Mouse (Mus musculus): ENCODE measurements around the gene Shq1.

The Shq1 gene

DNA sequence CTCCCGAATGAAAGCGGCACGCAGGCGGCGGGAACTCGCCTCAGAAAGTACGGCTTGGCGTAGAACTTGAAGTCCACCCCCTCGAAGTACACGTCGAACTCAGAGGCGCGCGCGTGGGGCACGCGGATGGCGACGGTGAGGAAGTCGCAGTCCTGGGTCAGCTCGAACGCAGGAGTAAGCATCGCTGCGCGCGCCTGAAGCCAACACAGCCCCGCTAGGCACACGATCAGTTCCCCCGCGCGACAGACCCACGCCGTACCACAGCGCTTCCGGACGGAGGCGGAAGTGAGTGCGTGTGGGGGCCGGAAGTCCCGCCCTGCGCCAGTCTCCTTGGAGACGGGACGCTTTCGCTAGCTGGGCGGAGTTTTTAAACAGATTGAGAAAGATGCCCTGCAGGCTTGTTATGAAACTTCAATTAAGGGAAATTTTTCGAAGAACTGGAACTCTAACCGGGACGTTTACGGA, at the start of gene Shq1:
Gene Shq1 (minus strand): TSS at position 278 of the 465 bp plus-strand sequence.
- DNase-seq (ENCODE audit: low spot score in 2 of 2), result peak; percentile 91 to 92

DNA sequence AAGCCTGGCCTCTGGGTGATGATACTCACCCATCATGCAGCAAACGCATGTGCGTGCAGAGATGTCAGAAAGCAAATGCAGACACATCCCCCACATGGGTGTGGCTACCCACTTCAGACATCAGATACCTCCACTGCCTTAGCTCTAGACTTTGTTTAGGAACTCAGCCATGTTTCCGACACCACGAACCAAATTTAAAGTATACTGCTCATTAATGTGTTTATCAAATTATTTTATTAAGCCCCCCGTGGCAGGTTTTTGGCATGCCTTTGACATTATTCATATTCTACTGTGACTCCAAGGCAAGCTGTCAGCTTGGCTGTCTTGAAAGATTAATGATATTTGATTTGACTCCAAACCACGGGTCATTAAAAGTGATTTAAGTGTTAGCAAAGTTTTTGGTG, 49.1 kb upstream of the Shq1 start:
- no peak for DNase-seq (ENCODE audit: low spot score in 2 of 2)

DNA sequence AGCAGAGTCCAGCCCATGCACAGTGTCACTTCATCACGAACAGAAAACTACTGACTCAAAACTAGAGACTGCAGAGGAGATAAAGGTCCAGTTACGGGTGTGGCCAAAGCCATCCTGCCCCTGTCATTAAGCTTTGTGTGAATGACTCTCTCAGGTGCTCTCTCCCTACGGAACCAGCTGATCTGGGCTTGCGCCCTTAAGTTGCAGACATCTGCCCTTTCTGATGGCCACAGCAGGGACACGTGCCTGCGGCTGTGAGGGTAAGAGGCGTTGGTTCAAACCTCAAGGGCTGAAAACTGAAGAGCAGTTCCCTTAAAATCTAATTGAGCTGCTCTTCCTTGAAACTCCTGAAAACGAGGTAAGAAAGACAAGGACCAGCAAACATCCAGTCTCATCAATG, 45.9 kb upstream of the Shq1 start:
- DNase-seq (ENCODE audit: low spot score in 2 of 2), result no peak

DNA sequence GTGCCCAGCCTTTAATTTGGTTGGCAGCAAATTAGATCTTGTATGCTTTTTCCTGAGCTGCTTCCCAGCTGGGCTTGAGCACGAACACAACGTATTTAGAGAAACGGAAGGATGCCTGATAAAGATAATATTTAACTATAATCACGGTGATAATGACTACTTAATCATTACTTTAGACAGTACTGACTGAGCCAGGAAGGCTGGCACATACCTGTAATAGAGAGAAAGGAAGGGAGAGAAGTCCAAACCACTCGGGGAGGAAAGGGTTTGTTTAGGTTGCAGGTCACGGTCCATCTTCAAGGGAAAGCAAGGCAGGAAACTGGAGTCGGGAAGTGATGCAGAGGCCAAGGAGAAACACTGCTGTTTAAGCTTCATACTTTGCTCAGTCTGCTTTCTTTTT, 45.2 kb upstream of the Shq1 start:
- DNase-seq (ENCODE audit: low spot score in 2 of 2), result no peak

DNA sequence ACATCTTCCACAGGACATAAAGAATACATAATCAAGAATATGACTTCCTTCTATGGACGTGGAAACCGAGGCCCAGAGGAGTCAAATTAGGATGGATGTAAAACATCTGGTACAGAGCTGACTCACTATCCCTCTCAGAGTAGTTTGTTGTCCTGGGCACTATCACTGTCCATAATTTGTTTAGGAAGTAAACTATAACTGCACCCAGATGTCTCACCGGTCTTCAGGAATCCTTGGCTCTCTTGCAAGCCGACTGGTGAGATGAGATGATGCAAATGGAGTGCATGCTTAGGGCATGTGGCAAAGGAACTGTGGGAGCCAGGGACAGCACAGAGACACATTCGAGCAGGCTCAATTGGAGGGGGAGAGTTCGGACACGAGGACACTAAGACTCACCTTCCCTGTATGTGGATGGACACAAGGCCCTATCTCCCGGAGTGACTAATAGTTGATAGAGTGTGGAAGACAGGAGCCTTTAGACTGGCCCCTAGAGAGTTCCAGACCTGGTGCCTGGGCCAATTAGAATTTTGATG, 44.4 kb upstream of the Shq1 start:
- DNase-seq (ENCODE audit: low spot score in 2 of 2), result no peak

DNA sequence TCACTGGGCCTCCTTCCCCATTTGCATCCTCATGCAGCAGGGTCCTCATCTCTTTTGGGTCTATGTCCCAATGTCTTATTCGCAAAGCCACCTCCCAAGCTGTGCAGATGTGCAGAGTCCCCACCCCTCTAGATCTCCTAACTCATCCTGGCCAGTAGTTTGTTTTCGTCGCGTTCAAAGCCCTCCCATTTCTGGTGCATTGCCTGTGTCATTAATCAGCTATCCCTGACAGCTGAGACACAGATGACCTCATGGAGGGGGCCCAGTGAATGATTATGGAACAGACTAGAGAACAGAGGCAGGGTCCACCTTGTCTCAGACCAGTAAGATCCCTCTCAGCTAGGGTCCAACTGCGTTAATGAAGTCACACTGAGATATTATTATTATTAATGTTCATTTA, 39.9 kb upstream of the Shq1 start:
- no peak for DNase-seq (ENCODE audit: low spot score in 2 of 2)

DNA sequence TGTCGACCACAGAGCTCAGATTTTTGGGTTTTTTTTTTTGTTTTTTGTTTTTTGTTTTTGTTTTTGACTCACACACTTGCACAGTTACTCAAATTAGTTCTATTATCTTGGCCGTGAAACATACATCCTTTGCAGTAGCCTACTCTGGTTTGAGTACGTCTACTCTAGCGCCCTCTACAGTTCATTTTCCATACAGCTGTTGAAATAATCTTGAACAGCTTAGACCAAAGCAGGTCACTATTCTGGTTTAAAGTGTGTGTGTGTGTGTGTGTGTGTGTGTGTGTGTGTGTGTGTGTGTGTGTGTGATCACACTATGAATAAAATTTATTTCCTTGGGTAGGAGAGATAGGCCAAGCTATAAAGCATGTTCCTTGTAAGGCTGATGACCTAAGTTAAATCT, 39.2 kb upstream of the Shq1 start:
- DNase-seq (ENCODE audit: low spot score in 2 of 2), result no peak

DNA sequence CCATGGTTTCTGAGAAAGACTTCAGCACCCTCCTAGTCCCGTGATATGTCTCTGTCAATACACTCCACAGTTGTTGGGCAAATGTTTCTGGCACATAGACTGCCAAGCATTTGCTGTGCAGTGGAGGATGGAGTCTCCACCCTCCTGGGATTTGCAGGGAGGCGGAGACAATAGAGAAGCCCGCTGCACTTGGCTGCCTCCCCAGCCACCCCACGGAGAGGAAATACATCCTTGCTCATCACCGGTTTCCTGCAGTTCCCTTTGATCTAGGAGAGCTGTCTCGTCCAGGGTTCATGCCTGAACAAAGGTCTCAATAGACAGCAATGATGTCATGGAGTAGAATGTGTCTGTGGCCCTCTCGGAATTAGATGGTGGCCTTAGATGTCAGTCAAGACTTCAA, 38.5 kb upstream of the Shq1 start:
- peak in 1 of 2 experiments; percentile 43 for DNase-seq (ENCODE audit: low spot score in 2 of 2)

DNA sequence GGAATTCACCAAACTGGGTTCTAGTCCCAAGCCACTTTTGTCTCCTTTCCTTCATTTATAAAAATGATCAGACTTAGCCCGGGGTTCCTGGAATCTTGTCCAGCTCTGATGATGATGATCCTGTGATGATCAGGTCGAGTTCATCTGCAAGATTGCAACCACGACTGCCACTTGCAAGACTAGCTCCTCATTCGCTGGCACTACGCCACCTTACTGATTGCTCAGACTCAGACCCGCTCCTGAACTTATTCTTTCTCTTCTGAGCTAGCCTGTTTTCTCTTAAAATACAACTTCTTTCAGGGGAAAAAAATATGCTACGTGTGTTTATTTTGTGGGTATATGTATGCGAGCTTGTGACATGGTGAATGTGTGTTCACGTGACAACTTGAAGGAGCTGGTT, 38.0 kb upstream of the Shq1 start:
- DNase-seq (ENCODE audit: low spot score in 2 of 2), result no peak

DNA sequence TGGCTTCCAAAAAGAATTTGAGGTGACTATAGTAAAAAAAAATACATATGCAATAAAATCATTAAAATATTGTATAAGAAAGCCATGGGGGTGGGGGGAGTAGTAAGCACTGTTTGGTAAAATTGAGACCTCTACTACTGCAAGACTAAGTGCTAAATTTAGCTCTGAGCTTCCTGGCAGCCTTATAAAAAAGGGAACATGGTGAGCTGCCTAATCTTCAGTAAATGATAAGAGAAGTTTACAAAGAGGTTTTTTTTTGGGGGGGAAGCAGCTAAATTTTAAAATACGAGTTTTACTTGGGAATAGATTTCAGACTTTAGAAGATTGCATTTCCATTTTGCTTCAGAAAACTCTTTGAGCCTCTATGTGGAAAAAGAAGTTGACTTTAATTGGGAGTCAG, 37.3 kb upstream of the Shq1 start:
- DNase-seq (ENCODE audit: low spot score in 2 of 2), result no peak

DNA sequence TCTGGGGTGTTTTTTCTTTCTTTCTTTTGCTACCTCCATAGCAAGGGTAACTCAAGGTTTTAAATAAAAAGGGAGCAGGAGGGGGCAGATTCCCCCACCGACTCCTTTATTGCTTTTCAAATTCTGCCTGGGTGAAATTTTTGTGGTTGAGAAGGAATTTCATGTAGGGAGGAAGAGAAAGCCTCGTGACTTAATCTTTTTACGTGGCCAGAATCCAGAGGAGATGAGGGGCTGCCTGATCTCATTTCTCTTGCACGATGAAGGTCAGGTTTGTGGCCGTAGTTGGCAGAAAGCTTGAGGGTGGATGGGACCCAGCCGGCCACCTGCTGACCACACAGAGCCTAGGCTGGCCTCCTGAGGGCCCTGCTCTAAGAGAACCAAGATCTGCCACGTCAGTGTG, 36.6 kb upstream of the Shq1 start:
- no peak for DNase-seq (ENCODE audit: low spot score in 2 of 2)

DNA sequence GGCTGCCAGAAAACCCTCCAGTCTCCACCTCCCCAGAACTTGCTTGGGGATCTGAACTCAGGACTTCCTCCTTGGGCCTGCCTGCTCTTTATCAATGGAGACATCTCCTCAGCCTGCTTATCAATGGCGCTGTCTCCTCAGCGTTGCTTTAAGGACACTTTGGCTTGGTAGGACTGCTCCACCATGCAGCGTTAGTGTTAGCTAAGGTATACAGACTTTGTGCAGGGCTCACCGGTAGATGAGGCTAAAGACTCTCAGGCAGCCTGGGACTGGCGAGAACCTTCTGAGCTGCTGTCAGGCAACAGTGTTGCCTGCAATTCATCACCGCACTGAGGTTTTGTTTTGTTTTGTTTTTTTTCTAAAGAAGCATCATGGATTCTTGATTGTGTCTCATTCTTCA, 35.9 kb upstream of the Shq1 start:
- no peak for DNase-seq (ENCODE audit: low spot score in 2 of 2)

DNA sequence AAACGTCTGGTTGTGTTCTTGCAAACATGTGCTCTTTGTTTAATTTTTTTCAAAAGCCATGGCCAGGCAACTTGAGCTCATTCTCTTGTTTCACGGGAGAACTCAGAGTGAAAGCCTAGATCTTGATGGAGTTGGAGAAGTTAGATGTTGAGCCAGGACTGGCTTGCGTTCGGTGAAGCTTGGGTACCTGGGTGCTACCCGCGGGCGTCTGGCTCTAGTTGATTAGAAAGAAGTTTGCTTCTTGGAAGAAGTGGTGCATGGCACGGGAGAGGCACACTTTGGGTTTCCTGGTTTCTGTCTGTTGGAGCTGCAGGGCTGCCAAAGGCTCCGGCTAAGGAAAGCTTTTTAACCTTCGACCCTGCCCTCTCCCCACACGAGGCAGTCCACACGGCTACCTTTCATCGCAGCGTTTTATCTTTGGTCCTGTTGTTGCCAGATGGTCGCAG, 34.4 kb upstream of the Shq1 start:
- DNase-seq (ENCODE audit: low spot score in 2 of 2), result no peak

DNA sequence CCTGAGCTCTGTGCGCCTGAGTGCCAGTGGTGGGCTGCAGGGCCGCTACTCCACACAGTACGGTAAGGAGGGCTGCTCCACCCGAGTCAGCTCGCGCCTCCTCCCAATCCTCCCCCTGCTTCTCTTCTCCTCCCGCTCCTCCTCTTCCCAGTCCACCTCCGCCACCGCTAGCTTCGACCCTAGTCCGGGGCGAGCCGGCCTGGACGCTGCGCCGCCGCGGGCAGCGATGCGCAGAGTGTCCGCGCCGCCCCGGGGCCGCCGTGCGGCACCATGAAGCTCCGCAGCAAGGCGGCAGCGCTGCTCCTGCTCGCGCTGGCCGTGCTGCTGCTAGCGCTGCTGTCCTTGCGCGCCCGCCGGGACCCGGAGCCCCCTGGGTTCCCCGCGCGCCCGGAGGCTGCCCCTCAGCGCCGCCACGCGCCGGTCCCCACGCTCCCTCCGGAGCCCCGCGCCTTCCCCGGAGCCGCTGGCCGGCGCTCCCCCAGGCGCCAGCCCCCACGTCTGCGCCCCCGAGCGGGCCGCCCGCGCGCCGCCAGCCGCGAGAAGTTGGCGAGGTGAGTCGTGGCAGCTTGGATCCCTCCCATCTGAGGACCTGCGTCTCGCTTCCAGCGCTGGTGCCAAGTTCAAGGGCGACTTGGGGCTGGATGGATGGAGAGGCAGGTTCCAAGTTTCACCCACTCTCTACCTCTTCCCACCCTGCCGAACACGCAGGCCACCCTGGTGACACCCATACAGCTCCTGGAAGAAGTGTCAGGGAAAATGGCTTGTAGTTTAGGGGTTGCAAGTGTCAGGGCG, 33.8 kb upstream of the Shq1 start, which contains the start of gene Gxylt2:
Gene Gxylt2 (plus strand): TSS at position 161 of the 792 bp plus-strand sequence.
- peak; percentile 35 to 54 for DNase-seq (ENCODE audit: low spot score in 2 of 2)

DNA sequence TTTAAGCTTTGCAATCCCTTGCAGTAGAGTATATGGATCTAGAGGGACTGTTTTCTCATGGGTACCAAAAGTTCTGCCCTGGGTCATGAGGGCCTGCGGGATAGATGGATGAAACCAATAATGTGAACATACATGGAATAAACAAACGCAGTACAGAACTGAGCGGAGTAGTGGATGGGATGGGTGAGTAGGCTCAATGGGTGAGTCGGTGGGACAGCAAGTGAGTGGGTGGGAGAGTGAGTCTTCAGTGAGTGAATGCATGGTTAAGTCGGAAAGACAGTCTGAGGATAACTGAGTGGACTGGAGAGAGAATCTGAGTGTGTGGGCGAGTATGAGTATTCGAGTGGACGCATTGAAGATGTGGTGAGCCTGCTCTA, 33.2 kb upstream of the Shq1 start:
- DNase-seq (ENCODE audit: low spot score in 2 of 2), result no peak

DNA sequence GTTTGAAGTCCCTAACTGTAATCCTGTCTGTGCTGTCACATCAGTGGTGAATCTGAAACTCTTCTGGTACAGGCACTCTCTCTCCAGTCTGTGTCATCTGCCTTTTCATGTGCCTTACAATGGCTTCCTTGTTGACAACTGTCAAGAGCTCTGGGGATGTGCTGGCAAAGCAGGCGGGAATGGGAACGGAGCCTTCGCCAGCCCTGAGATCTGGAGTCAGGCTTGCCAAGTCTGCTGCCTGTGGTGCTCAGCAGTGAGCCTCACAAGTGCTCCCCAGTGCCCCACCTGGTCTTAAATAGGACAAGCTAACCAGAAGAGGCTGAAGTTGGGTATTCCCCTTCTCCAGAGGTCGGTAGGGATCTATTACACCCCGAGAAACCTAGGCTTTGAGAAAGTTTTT, 29.8 kb upstream of the Shq1 start:
- DNase-seq (ENCODE audit: low spot score in 2 of 2), result peak; percentile 44 to 52

DNA sequence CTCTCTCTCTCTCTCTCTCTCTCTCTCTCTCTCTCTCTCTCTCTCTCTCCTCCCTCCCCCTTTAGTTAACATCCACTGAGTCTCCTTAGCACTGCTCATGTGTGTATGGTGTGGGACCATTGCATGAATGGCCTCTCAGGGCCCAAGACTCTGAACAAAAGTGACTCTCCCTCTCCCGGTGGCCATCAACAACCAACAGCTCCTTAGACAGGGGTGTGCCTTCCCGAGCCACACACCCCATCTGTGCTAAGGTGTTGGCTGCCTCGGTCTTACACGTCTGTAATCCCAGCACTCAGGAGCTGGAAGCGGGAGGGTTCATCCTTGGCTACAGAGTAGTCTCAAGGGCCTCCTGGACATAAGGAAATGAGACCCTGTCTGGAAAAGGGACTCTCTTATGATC, 29.0 kb upstream of the Shq1 start:
- no peak for DNase-seq (ENCODE audit: low spot score in 2 of 2)

DNA sequence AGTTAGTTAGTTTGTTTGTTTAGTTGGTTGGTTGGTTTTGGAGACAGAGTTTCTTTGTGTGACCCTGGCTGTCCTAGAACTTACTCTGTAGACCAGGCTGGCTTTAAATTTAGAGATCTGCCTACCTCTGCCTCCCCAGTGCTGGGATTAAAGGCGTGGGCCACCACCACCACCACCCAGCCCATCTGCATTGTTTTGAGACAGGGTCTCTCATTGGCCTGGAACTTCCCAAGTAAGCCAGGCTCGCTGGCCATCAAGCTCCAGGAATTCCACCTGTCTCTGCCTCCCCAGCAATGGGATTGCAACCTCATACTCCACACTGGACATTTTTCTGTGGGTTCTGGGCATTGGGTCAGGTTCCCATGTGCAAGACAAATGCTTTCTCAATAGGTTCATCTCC, 15.4 kb upstream of the Shq1 start:
- DNase-seq (ENCODE audit: low spot score in 2 of 2), result no peak

DNA sequence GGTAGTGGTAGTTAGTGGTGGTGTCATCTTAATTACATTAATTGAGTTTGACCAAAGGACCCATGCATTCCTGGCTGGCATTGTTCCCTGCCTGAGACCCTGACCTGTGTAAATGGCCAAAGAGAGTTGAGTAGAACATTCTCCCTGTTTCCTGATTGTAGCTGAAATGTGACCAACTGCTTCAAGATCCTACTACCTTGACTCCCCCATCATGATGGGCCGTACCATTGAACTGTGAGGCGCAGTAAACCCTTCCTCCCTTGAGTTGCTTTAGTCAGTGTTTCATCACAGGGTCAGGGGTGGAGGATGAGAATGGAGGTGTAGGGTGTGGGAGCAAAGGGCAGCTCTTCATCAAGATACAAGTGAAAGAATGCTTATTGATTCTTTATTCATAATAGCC, 7.7 kb upstream of the Shq1 start:
- no peak for DNase-seq (ENCODE audit: low spot score in 2 of 2)

DNA sequence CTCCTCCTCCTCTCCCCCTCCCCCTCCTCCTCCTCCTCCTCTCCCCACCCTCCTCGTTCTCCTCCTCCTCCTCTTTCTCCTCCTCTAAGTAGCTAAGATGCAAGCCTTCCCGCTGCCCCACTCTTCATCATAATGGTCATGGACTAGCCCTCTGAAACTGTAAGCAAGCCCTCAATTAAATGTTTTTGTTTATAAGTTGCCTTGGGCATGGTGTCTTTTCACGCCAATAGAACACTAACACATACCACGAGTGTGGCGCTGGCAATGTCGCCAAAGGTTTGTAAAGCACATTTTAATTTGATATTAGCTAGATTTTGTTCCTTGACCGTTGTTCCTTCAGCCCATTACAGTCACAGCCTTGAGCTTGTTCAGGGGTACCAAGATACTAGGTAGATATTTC, 5.5 kb upstream of the Shq1 start:
- DNase-seq (ENCODE audit: low spot score in 2 of 2), result no peak

DNA sequence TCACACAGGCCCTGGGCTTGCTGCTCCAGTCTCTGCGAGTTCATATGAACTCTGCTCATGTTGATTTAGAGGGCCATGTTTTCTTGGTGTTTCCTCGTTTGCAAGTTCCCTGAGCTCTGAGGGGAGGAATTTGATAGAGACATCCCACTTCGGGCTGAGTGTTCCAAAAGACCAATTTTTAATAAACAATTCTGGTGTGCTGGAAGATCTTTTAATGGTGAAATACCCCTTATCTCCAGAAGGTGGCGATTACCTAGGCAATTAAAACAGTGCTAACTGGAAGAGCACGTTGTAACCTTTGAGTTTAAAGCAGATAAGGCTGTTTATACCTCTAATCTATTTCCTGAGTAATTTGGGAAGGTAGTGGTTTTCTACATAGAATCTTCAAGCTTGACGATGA, 4.0 kb upstream of the Shq1 start:
- no peak for DNase-seq (ENCODE audit: low spot score in 2 of 2)

DNA sequence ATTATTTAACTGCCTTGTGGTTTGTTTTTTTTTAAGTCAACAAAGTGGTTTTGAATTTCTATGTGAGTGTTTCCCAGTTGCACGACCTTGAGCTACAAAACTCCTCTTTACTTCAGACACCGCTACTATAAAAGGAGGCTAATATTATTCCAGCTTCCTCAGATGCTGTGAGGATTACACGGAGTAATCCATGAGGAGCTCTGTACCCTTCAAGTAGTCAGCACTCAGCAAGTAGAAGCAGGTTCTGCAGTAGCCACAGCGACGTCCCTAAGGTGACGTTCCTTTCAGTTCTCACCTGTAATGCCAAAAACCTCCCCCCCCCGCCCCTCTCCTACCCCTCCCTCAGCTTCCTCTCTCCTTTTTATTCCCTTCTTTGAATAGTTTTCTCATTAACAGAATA, 444 bp upstream of the Shq1 start:
- no peak for DNase-seq (ENCODE audit: low spot score in 2 of 2)

DNA sequence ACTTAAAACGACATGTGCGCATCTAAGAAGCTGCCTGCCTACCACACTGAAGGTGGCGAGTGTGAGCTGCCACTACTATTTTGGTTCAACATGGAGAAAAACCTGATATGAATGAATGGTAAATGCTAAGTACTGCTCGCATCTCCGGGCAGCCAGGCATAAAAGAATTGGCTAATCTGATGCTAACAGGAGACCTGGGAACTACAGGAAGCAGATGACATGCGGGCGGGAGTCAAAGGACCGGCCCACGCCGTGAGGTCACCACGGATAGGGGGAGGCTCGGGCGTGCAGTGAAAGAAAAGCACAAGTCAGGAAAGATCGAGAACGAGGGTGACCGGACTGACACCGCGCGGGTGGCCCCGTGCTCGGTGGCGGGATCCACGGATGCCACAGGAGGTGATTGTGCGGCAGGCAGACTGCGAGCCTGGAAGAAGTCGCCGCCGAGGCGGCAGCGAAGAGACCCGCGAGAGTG, 551 bp downstream of the Shq1 start:
- peak; percentile 40 to 48 for DNase-seq (ENCODE audit: low spot score in 2 of 2)

DNA sequence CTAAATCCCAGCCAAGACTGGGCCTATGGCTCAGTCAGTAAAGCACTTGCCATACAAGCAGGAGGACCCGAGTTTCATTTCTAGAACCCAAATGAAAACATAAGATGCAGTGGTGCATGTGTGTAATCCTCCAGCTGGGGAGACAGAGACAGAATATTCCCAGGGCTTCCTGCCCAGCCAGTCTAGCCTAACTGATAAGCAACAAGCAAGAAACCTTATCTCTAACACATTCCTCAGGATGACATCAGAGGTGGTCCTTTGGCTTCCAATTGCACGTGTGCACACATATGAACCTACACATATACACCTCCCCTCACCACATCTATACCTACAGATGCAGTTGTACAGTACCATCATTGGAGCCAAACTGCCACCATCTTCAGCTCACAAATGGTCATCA, 2.1 kb downstream of the Shq1 start:
- DNase-seq (ENCODE audit: low spot score in 2 of 2), result no peak
